Mouse (Mus musculus): ENCODE data around the gene Gm26741.
A peak's percentile ranks its signal among the peaks of the same experiment; 100 is the strongest.

Gene Gm26741

DNA sequence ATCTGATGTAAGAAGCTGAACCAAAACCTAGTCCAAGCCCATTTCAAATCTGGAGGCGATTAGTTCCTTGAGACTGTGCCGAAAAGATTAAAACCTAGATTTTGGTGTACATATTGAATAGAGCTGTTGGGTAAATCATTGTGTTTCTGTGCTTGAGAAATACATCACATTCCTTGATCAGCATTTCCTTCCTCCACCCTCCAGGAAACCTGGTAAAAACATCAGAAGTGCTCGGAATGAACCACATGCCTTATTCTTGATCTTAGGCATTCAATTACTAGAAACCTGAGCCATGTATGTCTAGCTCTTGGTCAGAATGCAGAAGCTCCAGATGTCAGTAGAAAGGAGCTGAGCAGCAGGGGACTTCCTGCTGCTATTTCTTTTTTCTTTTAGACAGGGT lies 30.9 kb downstream of the Gm26741 start:
- DNase-seq (ENCODE audit: extremely low read depth, low read depth): no peak

DNA sequence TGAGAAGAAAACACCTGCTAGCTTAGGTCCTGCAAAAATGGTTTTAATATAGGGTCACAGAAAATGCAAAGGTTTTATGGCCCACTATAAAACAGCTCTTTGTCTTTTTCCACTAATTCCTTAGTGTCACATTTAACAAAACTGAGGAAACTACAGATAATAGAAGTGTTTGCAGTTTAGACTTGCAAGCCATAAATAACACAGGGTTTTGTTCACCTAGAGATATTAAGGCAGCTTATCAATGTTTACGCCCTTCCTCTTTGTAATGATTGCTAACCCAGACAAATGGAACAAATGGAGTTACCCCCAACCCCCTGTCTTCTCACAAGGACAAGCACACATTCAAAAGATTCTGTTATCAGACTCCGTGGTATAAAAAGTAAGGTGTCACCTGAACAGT lies 32.6 kb downstream of the Gm26741 start:
- DNase-seq (ENCODE audit: extremely low read depth, low read depth): no peak

GRCm38 (mm10) chr10:52396647-52397046 lies 38.1 kb downstream of the Gm26741 start:
- DNase-seq (ENCODE audit: extremely low read depth, low read depth): no peak

DNA sequence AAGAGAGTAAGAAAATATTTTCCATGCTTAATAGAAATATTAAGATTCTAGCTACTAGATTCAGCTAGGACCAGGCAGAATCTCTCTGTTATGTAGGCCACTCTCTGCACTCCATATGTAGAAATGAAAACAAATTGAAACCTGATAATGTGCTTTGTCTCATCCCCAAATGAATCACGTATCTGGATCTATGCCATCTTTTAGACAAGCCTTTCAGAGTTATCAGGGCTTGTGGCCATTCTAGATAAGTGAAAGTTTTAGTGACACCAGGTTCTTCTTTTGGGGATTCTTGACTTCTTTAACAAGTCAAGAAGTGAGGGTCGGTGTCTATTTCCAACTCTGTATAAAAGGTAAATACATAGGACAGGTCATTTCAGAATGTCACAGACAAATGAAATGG lies 40.1 kb downstream of the Gm26741 start:
- DNase-seq (ENCODE audit: extremely low read depth, low read depth): no peak

DNA sequence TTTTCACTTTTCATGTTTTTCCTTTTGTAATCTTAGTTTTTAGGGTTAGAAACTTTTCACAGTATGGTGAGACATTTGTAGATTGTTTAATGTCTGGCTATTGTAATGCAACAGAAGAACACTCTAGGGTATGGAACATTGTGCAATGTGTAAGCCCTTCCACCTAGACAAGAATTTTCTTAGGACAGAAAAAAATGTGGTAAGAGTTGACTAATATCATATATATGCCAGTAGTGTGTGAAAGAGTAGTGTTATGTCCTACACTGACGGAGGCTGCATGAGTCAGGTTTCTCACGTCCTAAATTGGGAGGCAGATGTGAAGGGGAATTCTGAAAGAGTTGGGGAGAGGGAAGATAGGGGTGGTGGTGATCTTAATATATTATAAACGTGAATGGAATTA lies 41.2 kb downstream of the Gm26741 start:
- no peak for DNase-seq (ENCODE audit: extremely low read depth, low read depth)

GRCm38 (mm10) chr10:52405160-52405559 lies 46.6 kb downstream of the Gm26741 start:
- DNase-seq (ENCODE audit: extremely low read depth, low read depth): peak; percentile 93

DNA sequence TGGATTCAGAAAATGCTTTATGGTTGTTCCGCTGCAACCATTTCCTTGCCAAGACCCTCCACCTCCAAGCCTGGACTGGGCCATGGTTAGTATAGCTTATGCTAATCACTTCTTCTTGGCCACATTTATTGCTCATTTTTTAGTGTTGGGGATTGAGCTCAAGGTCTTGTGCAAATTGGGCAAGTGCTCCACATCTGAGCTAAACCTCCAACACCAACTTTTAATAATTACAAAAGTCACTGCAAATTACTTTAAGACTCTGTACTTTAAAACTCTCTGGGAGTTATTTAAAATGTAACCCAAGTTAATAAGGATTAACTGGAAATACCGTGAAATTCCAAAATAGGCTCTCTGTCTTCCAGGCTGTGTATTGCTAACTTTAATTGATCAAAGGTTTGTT lies 49.0 kb downstream of the Gm26741 start:
- no peak for DNase-seq (ENCODE audit: extremely low read depth, low read depth)
